Mouse (Mus musculus): ENCODE data around the gene Rnase2b. TPM values are rescaled to one million over a fixed set of nuclear protein-coding genes. Genes with fewer than 3 reads are reported as not detected.

Rnase2b gene
- polyA plus RNA-seq, 1 experiment from 2014 or later: not detected

GRCm38 (mm10) chr14:51131086-51131815 is 30.8 kb upstream of the Rnase2b start:
- H3K4me1 ChIP-seq (ENCODE audit: control insufficient read depth, insufficient read depth, low read length): no peaks in the 10 kb centered on the region
- H3K27ac ChIP-seq (ENCODE audit: low read length): no peak overlapping the region
- 83% methylated on average over 7 of the region's 7 CpGs for WGBS
- no peak overlapping the region for H3K4me3 ChIP-seq (ENCODE audit: low read depth, low read length)
- no peaks in the 10 kb centered on the region for H3K36me3 ChIP-seq (ENCODE audit: control insufficient read depth, insufficient read depth, low read length)
- H3K9me3 ChIP-seq (replicated peaks; ENCODE audit: control insufficient read depth, low read length, poor library complexity, severe bottlenecking): no peaks in the 10 kb centered on the region
- no peak overlapping the region for H3K9ac ChIP-seq (ENCODE audit: low read depth, low read length)
- no peak for ATAC-seq
- H3K27me3 ChIP-seq (ENCODE audit: control insufficient read depth, insufficient read depth, low read depth, low read length): no peaks in the 10 kb centered on the region
- H3K4me2 ChIP-seq (ENCODE audit: low read length): no peak overlapping the region

GRCm38 (mm10) chr14:51132372-51132771 is 29.7 kb upstream of the Rnase2b start:
- no peak overlapping the region for H3K4me2 ChIP-seq (ENCODE audit: low read length)
- WGBS: 80% methylated on average over 4 of the region's 4 CpGs
- no peak for ATAC-seq

GRCm38 (mm10) chr14:51140342-51140741 is 21.7 kb upstream of the Rnase2b start:
- no peaks in the 10 kb centered on the region for H3K4me1 ChIP-seq (ENCODE audit: control insufficient read depth, insufficient read depth, low read length)
- no peaks in the 10 kb centered on the region for H3K9me3 ChIP-seq (replicated peaks; ENCODE audit: control insufficient read depth, low read length, poor library complexity, severe bottlenecking)
- H3K9ac ChIP-seq (ENCODE audit: low read depth, low read length): no peak overlapping the region
- no peaks in the 10 kb centered on the region for H3K27me3 ChIP-seq (ENCODE audit: control insufficient read depth, insufficient read depth, low read depth, low read length)
- no peak for ATAC-seq
- no peak overlapping the region for H3K27ac ChIP-seq (ENCODE audit: low read length)
- no peak overlapping the region for H3K4me2 ChIP-seq (ENCODE audit: low read length)
- H3K36me3 ChIP-seq (ENCODE audit: control insufficient read depth, insufficient read depth, low read length): no peaks in the 10 kb centered on the region
- WGBS: 77% methylated on average over 2 of the region's 2 CpGs
- no peak overlapping the region for H3K4me3 ChIP-seq (ENCODE audit: low read depth, low read length)

More at GRCm38 (mm10) chr14:51132372-51132771, 29.7 kb upstream of the Rnase2b start:
- Histone ChIP-seq H3K36me3 (ENCODE audit: control insufficient read depth, insufficient read depth, low read length) (no peaks in the 10 kb centered on the region), H3K4me1 (ENCODE audit: control insufficient read depth, insufficient read depth, low read length) (no peaks in the 10 kb centered on the region), H3K27ac (ENCODE audit: low read length) (no peak overlapping the region), H3K4me3 (ENCODE audit: low read depth, low read length) (no peak overlapping the region), H3K9ac (ENCODE audit: low read depth, low read length) (no peak overlapping the region), H3K27me3 (ENCODE audit: control insufficient read depth, insufficient read depth, low read depth, low read length) (no peaks in the 10 kb centered on the region), H3K9me3 (replicated peaks; ENCODE audit: control insufficient read depth, low read length, poor library complexity, severe bottlenecking) (no peaks in the 10 kb centered on the region)

DNA sequence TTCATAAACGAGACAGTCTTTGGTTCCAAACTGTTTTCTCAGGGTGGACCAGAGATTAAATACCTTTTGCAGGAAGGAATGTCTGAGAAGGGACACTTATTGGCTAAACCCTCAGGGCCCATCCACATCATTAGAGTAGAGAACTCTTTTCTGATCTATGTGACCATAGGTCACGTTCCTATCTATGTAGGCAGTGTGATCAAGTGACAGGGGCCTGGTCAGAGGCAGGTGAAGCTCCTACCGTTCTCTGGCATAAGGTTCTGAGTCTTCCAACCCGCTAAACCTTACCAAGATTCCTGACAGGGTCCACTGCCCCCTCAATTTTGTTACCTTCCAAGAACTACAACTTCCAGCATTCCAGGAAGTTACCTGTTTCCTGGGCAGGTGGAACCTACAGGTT is 19.9 kb upstream of the Rnase2b start:
- no peak overlapping the region for H3K4me2 ChIP-seq (ENCODE audit: low read length)
- no peaks in the 10 kb centered on the region for H3K4me1 ChIP-seq (ENCODE audit: control insufficient read depth, insufficient read depth, low read length)
- H3K4me3 ChIP-seq (ENCODE audit: low read depth, low read length): no peak overlapping the region
- no peaks in the 10 kb centered on the region for H3K36me3 ChIP-seq (ENCODE audit: control insufficient read depth, insufficient read depth, low read length)
- H3K9me3 ChIP-seq (replicated peaks; ENCODE audit: control insufficient read depth, low read length, poor library complexity, severe bottlenecking): no peaks in the 10 kb centered on the region
- WGBS: 85% methylated on average over 4 of the region's 4 CpGs
- H3K9ac ChIP-seq (ENCODE audit: low read depth, low read length): no peak overlapping the region
- no peak for ATAC-seq
- no peaks in the 10 kb centered on the region for H3K27me3 ChIP-seq (ENCODE audit: control insufficient read depth, insufficient read depth, low read depth, low read length)
- H3K27ac ChIP-seq (ENCODE audit: low read length): no peak overlapping the region

GRCm38 (mm10) chr14:51142568-51142967 is 19.5 kb upstream of the Rnase2b start:
- Histone ChIP-seq H3K9me3 (replicated peaks; ENCODE audit: control insufficient read depth, low read length, poor library complexity, severe bottlenecking) (no peaks in the 10 kb centered on the region), H3K36me3 (ENCODE audit: control insufficient read depth, insufficient read depth, low read length) (no peaks in the 10 kb centered on the region), H3K27ac (ENCODE audit: low read length) (no peak overlapping the region), H3K4me1 (ENCODE audit: control insufficient read depth, insufficient read depth, low read length) (no peaks in the 10 kb centered on the region), H3K9ac (ENCODE audit: low read depth, low read length) (no peak overlapping the region), H3K4me2 (ENCODE audit: low read length) (no peak overlapping the region), H3K4me3 (ENCODE audit: low read depth, low read length) (no peak overlapping the region), H3K27me3 (ENCODE audit: control insufficient read depth, insufficient read depth, low read depth, low read length) (no peaks in the 10 kb centered on the region)
- no peak for ATAC-seq
- 82% methylated on average over 3 of the region's 3 CpGs for WGBS

GRCm38 (mm10) chr14:51143287-51143686 is 18.8 kb upstream of the Rnase2b start:
- H3K27ac ChIP-seq (ENCODE audit: low read length): no peak overlapping the region
- no peaks in the 10 kb centered on the region for H3K36me3 ChIP-seq (ENCODE audit: control insufficient read depth, insufficient read depth, low read length)
- no peak for ATAC-seq
- no peak overlapping the region for H3K9ac ChIP-seq (ENCODE audit: low read depth, low read length)
- WGBS: 88% methylated on average over 4 of the region's 4 CpGs
- no peaks in the 10 kb centered on the region for H3K9me3 ChIP-seq (replicated peaks; ENCODE audit: control insufficient read depth, low read length, poor library complexity, severe bottlenecking)
- no peaks in the 10 kb centered on the region for H3K4me1 ChIP-seq (ENCODE audit: control insufficient read depth, insufficient read depth, low read length)
- no peak overlapping the region for H3K4me2 ChIP-seq (ENCODE audit: low read length)
- no peaks in the 10 kb centered on the region for H3K27me3 ChIP-seq (ENCODE audit: control insufficient read depth, insufficient read depth, low read depth, low read length)
- H3K4me3 ChIP-seq (ENCODE audit: low read depth, low read length): no peak overlapping the region

DNA sequence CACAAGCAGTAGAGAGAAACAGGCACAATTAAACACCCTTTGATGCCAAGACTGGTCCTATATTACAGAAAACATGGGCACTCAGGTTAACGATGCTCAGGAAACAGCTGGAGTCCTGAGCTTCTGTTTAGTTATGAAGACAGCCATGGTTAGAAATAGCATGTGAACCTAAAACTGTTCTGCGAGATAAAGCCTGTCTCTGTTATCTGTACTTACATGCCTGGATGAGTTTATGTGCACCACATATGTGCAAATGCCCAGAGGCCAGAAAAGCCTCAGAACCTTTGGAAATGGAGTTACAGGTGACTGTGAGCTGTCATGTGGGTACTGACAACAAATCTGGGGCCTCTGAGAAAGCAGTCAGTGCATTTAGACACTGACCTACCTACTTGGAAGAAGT is 18.1 kb upstream of the Rnase2b start:
- ATAC-seq: no peak
- no peak overlapping the region for H3K4me2 ChIP-seq (ENCODE audit: low read length)
- WGBS: 93% methylated on average over 2 of the region's 2 CpGs
- H3K27ac ChIP-seq (ENCODE audit: low read length): no peak overlapping the region
- H3K4me1 ChIP-seq (ENCODE audit: control insufficient read depth, insufficient read depth, low read length): no peaks in the 10 kb centered on the region
- no peaks in the 10 kb centered on the region for H3K36me3 ChIP-seq (ENCODE audit: control insufficient read depth, insufficient read depth, low read length)
- no peak overlapping the region for H3K9ac ChIP-seq (ENCODE audit: low read depth, low read length)
- no peaks in the 10 kb centered on the region for H3K27me3 ChIP-seq (ENCODE audit: control insufficient read depth, insufficient read depth, low read depth, low read length)
- no peak overlapping the region for H3K4me3 ChIP-seq (ENCODE audit: low read depth, low read length)
- H3K9me3 ChIP-seq (replicated peaks; ENCODE audit: control insufficient read depth, low read length, poor library complexity, severe bottlenecking): no peaks in the 10 kb centered on the region

GRCm38 (mm10) chr14:51144451-51144850 is 17.6 kb upstream of the Rnase2b start:
- H3K27ac ChIP-seq (ENCODE audit: low read length): no peak overlapping the region
- H3K36me3 ChIP-seq (ENCODE audit: control insufficient read depth, insufficient read depth, low read length): no peaks in the 10 kb centered on the region
- H3K4me2 ChIP-seq (ENCODE audit: low read length): no peak overlapping the region
- H3K4me3 ChIP-seq (ENCODE audit: low read depth, low read length): no peak overlapping the region
- H3K9ac ChIP-seq (ENCODE audit: low read depth, low read length): no peak overlapping the region
- H3K27me3 ChIP-seq (ENCODE audit: control insufficient read depth, insufficient read depth, low read depth, low read length): no peaks in the 10 kb centered on the region
- 95% methylated on average over 4 of the region's 4 CpGs for WGBS
- no peaks in the 10 kb centered on the region for H3K4me1 ChIP-seq (ENCODE audit: control insufficient read depth, insufficient read depth, low read length)
- no peak for ATAC-seq
- no peaks in the 10 kb centered on the region for H3K9me3 ChIP-seq (replicated peaks; ENCODE audit: control insufficient read depth, low read length, poor library complexity, severe bottlenecking)

GRCm38 (mm10) chr14:51145521-51145920 is 16.5 kb upstream of the Rnase2b start:
- ATAC-seq: no peak
- Histone ChIP-seq H3K27ac (ENCODE audit: low read length) (no peak overlapping the region), H3K9me3 (replicated peaks; ENCODE audit: control insufficient read depth, low read length, poor library complexity, severe bottlenecking) (no peaks in the 10 kb centered on the region), H3K9ac (ENCODE audit: low read depth, low read length) (no peak overlapping the region), H3K36me3 (ENCODE audit: control insufficient read depth, insufficient read depth, low read length) (no peaks in the 10 kb centered on the region), H3K4me1 (ENCODE audit: control insufficient read depth, insufficient read depth, low read length) (no peaks in the 10 kb centered on the region), H3K4me3 (ENCODE audit: low read depth, low read length) (no peak overlapping the region), H3K4me2 (ENCODE audit: low read length) (no peak overlapping the region), H3K27me3 (ENCODE audit: control insufficient read depth, insufficient read depth, low read depth, low read length) (no peaks in the 10 kb centered on the region)
- WGBS: 85% methylated on average over 6 of the region's 6 CpGs

Data from midbrain, embryonic 16.5 days (tissue).